ENCODE assay signal across 8 mouse cellular contexts in the genomic region with DNA sequence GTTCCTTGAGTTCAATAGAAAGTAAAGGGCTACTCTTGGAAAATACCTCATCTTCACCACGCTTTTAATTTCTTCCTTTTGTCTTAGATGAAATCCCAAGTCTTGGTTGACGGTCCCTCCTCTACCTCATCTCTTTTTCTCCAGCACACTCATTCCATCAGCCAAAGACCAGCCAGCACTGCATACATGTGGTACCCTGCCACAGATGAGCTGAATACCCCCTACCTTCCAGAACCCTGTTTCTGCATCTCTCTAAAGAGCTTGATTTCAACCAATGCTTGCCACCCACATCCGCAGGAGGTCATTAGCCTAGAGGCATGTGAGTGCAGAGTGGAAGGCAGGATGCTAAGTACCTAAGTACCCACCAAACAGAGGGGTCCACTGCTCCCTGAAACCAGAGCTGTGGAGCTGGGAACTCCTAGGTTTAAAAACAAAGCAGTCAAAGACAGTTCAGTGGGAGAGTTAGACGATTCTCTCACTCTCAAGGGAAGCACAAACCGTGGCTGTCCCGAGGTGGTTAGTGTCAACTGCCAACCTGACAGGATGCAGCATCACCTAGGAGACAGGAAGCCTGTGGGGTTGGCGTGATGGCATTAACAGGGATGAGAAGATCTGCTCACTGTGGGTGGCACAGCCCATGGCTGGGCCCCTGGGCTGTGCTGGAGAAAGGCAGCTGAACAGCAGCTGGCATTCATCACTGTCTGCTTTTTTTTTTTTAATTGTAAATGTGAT.
DNase-seq lines count a peak whose midpoint lies in the region; ATAC-seq and TF ChIP-seq lines count a peak whose summit lies in the region.

No protein-coding gene starts in this region.

- no peaks in the 10 kb centered on the region for H3K36me3 ChIP-seq in lung, postnatal 0 days (ENCODE audit: insufficient read depth, low read length)
- peaks cover 14% of the 10 kb centered on the region; the same call in 1 of the 2 replicates for H3K36me3 ChIP-seq in forebrain, embryonic 13.5 days (ENCODE audit: poor library complexity, severe bottlenecking)
- peaks cover 30% of the 10 kb centered on the region for H3K36me3 ChIP-seq in midbrain, embryonic 10.5 days

- no peak for DNase-seq in lung, postnatal 0 days (ENCODE audit: low spot score)
- DNase-seq in lung, postnatal 25 days (ENCODE audit: low spot score) = no peak
- peak; percentile 24 for DNase-seq in midbrain, embryonic 10.5 days (ENCODE audit: low spot score)
- DNase-seq in thymus, postnatal 4 days = peak; percentile 56
- DNase-seq in spleen, adult 18-20 months = no peak
- DNase-seq in urinary bladder, postnatal 14 days (ENCODE audit: low spot score) = no peak

- H3K27ac ChIP-seq in lung, postnatal 0 days (ENCODE audit: low read length) = no peak overlapping the region
- peak overlapping the region; percentile 84 for H3K27ac ChIP-seq in forebrain, embryonic 13.5 days
- peak overlapping the region; percentile 70 for H3K27ac ChIP-seq in midbrain, embryonic 10.5 days (replicated peaks)

- H3K9me3 ChIP-seq in lung, postnatal 0 days (ENCODE audit: low read length) = no peaks in the 10 kb centered on the region
- no peaks in the 10 kb centered on the region for H3K9me3 ChIP-seq in forebrain, embryonic 13.5 days (replicated peaks)
- no peaks in the 10 kb centered on the region for H3K9me3 ChIP-seq in midbrain, embryonic 10.5 days (replicated peaks)

- H3K4me2 ChIP-seq in lung, postnatal 0 days (replicated peaks; ENCODE audit: low read depth, low read length) = no peak overlapping the region
- H3K4me2 ChIP-seq in forebrain, embryonic 13.5 days = peak overlapping the region; percentile 29; the same call in 1 of the 2 replicates

- H3K27me3 ChIP-seq in lung, postnatal 0 days (replicated peaks; ENCODE audit: insufficient read depth, low read length) = no peaks in the 10 kb centered on the region
- no peaks in the 10 kb centered on the region for H3K27me3 ChIP-seq in forebrain, embryonic 13.5 days
- no peaks in the 10 kb centered on the region for H3K27me3 ChIP-seq in midbrain, embryonic 10.5 days (ENCODE audit: low read depth, poor library complexity, severe bottlenecking)

- ATAC-seq in lung, postnatal 0 days = peak; percentile 28; the same call in 1 of the 2 replicates
- ATAC-seq in forebrain, embryonic 13.5 days = peak; percentile 76
- no peak for ATAC-seq in monocyte, adult 5-6 weeks (replicated peaks; ENCODE audit: insufficient number of reproducible peaks, low FRiP score, low TSS enrichment, poor library complexity, severe bottlenecking)

- no peak overlapping the region for H3K9ac ChIP-seq in lung, postnatal 0 days (replicated peaks; ENCODE audit: low read depth)
- H3K9ac ChIP-seq in forebrain, embryonic 13.5 days = no peak overlapping the region

- WGBS in lung, postnatal 0 days = 59% methylated on average over 7 of the region's 7 CpGs
- 13% methylated on average over 7 of the region's 7 CpGs for WGBS in forebrain, embryonic 13.5 days
- 44% methylated on average over 7 of the region's 7 CpGs for WGBS in midbrain, embryonic 10.5 days

- no peak for TF ChIP-seq EP300 in lung, postnatal 0 days (IDR thresholded peaks at IDR 0.05)

- no peak overlapping the region for H3K4me3 ChIP-seq in lung, postnatal 0 days (ENCODE audit: low read depth, low read length)
- H3K4me3 ChIP-seq in forebrain, embryonic 13.5 days = no peak overlapping the region
- no peak overlapping the region for H3K4me3 ChIP-seq in midbrain, embryonic 10.5 days

- no peaks in the 10 kb centered on the region for H3K4me1 ChIP-seq in lung, postnatal 0 days (ENCODE audit: insufficient read depth, low read depth, low read length)
- peaks cover 45% of the 10 kb centered on the region for H3K4me1 ChIP-seq in forebrain, embryonic 13.5 days
- H3K4me1 ChIP-seq in midbrain, embryonic 10.5 days = peaks cover 61% of the 10 kb centered on the region

- no peak for TF ChIP-seq CTCF in lung, postnatal 0 days (IDR thresholded peaks at IDR 0.05)

Comparison
In these comparisons a context has a peak if more than half of its experiments do, and no peak if none do; other contexts are left out.
1. DNase-seq: peak in midbrain, embryonic 10.5 days (single experiment) and thymus, postnatal 4 days (single experiment); none in lung, postnatal 0 days (single experiment), lung, postnatal 25 days (single experiment), spleen, adult 18-20 months (0 of 2) and urinary bladder, postnatal 14 days (single experiment).